Mouse (Mus musculus) olfactory bulb, adult 2 months (tissue): ENCODE measurements around the gene Mecom.

ENCODE experiments used
- CTCF ChIP-seq: fragments of 200-500 bp; IDR thresholded peaks from 2 replicates; pipeline ENCODE4 v1.5.1; 2012; ENCODE audit warnings: low read depth, mild to moderate bottlenecking, low read length, moderate library complexity; ENCODE audit not compliant: insufficient read depth
- POLR2A ChIP-seq: fragments of 200-500 bp; IDR thresholded peaks from 2 replicates; pipeline ENCODE4 v1.6.1; 2012; ENCODE audit warnings: mild to moderate bottlenecking, low read depth, low read length, moderate library complexity; ENCODE audit not compliant: insufficient read depth

DNA sequence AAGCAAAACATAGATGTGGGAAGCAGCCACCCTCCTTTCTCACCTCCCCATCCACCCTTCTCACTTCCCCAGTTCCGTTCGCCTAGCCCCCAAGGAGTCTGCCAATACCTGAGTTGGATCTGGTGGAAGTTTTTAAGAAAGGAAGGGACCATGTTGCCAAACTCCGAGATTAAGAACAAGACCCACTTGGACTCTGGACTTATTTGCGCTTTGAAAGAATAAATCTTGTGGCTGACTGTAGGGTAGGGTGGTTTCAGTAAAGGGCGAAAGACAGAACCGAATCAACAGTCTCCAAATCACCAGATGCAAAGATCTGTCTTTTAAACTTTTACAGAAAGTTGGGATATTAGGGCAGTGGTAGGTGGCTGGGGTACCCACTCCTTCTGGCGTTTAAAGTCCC, 36.0 kb downstream of the Mecom start:
- no peak for TF ChIP-seq CTCF
- TF ChIP-seq POLR2A: no peak
